Mouse (Mus musculus) lung, embryonic 15.5 days (tissue): ENCODE measurements around the gene Meis2. TPM values are rescaled to one million over a fixed set of nuclear protein-coding genes. Genes with fewer than 3 reads are reported as not detected.

Experiments
- ATAC-seq: fragments of 200-750 bp; cut with Nextera tagmentation; 2 replicates; pipeline ENCODE4 v1.8.0; 2017; ENCODE audit warnings: moderate number of reproducible peaks, borderline replicate concordance; ENCODE audit not compliant: low FRiP score, low TSS enrichment; ENCODE audit errors: extremely low read depth
- H3K27ac ChIP-seq: fragments of 300-500 bp; sonication (generic); 2 replicates; pipeline ENCODE4 v1.5.1; 2015; ENCODE audit warnings: moderate library complexity, mild to moderate bottlenecking, inconsistent platforms
- H3K27me3 ChIP-seq: fragments of 300-500 bp; sonication (generic); 2 replicates; pipeline ENCODE4 v1.6.1; 2015; ENCODE audit warnings: inconsistent platforms
- H3K36me3 ChIP-seq: fragments of 300-500 bp; sonication (generic); 2 replicates; pipeline ENCODE4 v1.6.1; 2015; ENCODE audit warnings: inconsistent platforms
- H3K4me1 ChIP-seq: fragments of 300-500 bp; sonication (generic); 2 replicates; pipeline ENCODE4 v1.6.1; 2015; ENCODE audit warnings: inconsistent platforms
- H3K4me2 ChIP-seq: fragments of 300-500 bp; sonication (generic); 2 replicates; pipeline ENCODE4 v1.6.1; 2015; ENCODE audit warnings: inconsistent platforms, mild to moderate bottlenecking, moderate library complexity
- H3K4me3 ChIP-seq: fragments of 300-500 bp; sonication (generic); 2 replicates; pipeline ENCODE4 v1.5.1; 2015; ENCODE audit warnings: mild to moderate bottlenecking, inconsistent platforms
- H3K9ac ChIP-seq: fragments of 300-500 bp; sonication (generic); 2 replicates; pipeline ENCODE4 v1.6.1; 2015; ENCODE audit warnings: inconsistent platforms
- H3K9me3 ChIP-seq: fragments of 300-500 bp; sonication (generic); 2 replicates; pipeline ENCODE4 v1.6.1; 2016; ENCODE audit warnings: inconsistent platforms
- WGBS: fragments of 180-500 bp; shearing (Covaris S2); methylation state at CpG from one replicate; pipeline ENCODE4 v1.1.7; 2015; 5-methylcytosine and 5-hydroxymethylcytosine counted together
- polyA plus RNA-seq: library from polyadenylated mRNA; unstranded; fragments of >200 nt; fragmentation: Nextera tagmentation; extraction: Ambion mirVana; gene quantifications from 2 replicates; pipeline ENCODE4 v1.2.1, GENCODE M21; 2015

The Meis2 gene
- polyA plus RNA-seq, 1 experiment from 2014 or later: 24.4 TPM

GRCm38 (mm10) chr2:116010469-116010868 is 55.2 kb downstream of the Meis2 start:
- H3K27ac ChIP-seq: no peak overlapping the region
- H3K36me3 ChIP-seq: no peaks in the 10 kb centered on the region
- H3K9ac ChIP-seq: no peak overlapping the region
- WGBS: 30% methylated on average over 6 of the region's 6 CpGs
- H3K4me2 ChIP-seq: no peak overlapping the region
- H3K9me3 ChIP-seq: no peaks in the 10 kb centered on the region
- ATAC-seq: no peak
- H3K4me1 ChIP-seq: peaks cover 14% of the 10 kb centered on the region; the same call in 1 of the 2 replicates
- no peak overlapping the region for H3K4me3 ChIP-seq
- H3K27me3 ChIP-seq: no peaks in the 10 kb centered on the region

GRCm38 (mm10) chr2:116010061-116010460 is 55.6 kb downstream of the Meis2 start:
- Histone ChIP-seq H3K4me3 (no peak overlapping the region), H3K9me3 (no peaks in the 10 kb centered on the region), H3K4me1 (peaks cover 14% of the 10 kb centered on the region; the same call in 1 of the 2 replicates), H3K27ac (no peak overlapping the region), H3K9ac (no peak overlapping the region), H3K27me3 (no peaks in the 10 kb centered on the region), H3K4me2 (no peak overlapping the region), H3K36me3 (no peaks in the 10 kb centered on the region)
- ATAC-seq: no peak
- 64% methylated on average over 3 of the region's 3 CpGs for WGBS

- H3K9ac ChIP-seq: no peak overlapping the region
- WGBS: 35% methylated on average over 20 of the region's 20 CpGs
- no peaks in the 10 kb centered on the region for H3K36me3 ChIP-seq
- H3K27ac ChIP-seq: no peak overlapping the region
- peak overlapping the region; percentile 47 for H3K4me2 ChIP-seq
- no peaks in the 10 kb centered on the region for H3K9me3 ChIP-seq
- ATAC-seq: peak; percentile 42; the same call in 1 of the 2 replicates
- no peaks in the 10 kb centered on the region for H3K27me3 ChIP-seq
- H3K4me1 ChIP-seq: peaks cover 14% of the 10 kb centered on the region; the same call in 1 of the 2 replicates
- H3K4me3 ChIP-seq: peak overlapping the region; percentile 22
Measured at GRCm38 (mm10) chr2:116009097-116009970, 56.3 kb downstream of the Meis2 start.

GRCm38 (mm10) chr2:116002354-116002753 is 63.3 kb downstream of the Meis2 start:
- ATAC-seq: no peak

GRCm38 (mm10) chr2:116001352-116002138 is 64.1 kb downstream of the Meis2 start:
- H3K27me3 ChIP-seq: no peaks in the 10 kb centered on the region
- no peak overlapping the region for H3K9ac ChIP-seq
- H3K4me3 ChIP-seq: no peak overlapping the region
- WGBS: 26% methylated on average over 6 of the region's 6 CpGs
- no peak overlapping the region for H3K4me2 ChIP-seq
- ATAC-seq: peak; percentile 44; the same call in 1 of the 2 replicates
- H3K4me1 ChIP-seq: peaks cover 29% of the 10 kb centered on the region
- no peak overlapping the region for H3K27ac ChIP-seq
- no peaks in the 10 kb centered on the region for H3K9me3 ChIP-seq
- peaks cover 6% of the 10 kb centered on the region; the same call in 1 of the 2 replicates for H3K36me3 ChIP-seq

More at GRCm38 (mm10) chr2:116002354-116002753, 63.3 kb downstream of the Meis2 start:
- WGBS: 57% methylated on average over 6 of the region's 6 CpGs
- H3K4me1 ChIP-seq: peaks cover 25% of the 10 kb centered on the region
- H3K27me3 ChIP-seq: no peaks in the 10 kb centered on the region
- no peaks in the 10 kb centered on the region for H3K9me3 ChIP-seq
- peaks cover 6% of the 10 kb centered on the region; the same call in 1 of the 2 replicates for H3K36me3 ChIP-seq
- no peak overlapping the region for H3K27ac ChIP-seq
- no peak overlapping the region for H3K4me2 ChIP-seq
- H3K4me3 ChIP-seq: no peak overlapping the region
- H3K9ac ChIP-seq: no peak overlapping the region

- no peak overlapping the region for H3K4me2 ChIP-seq
- H3K9ac ChIP-seq: no peak overlapping the region
- peaks cover 29% of the 10 kb centered on the region for H3K4me1 ChIP-seq
- peaks cover 6% of the 10 kb centered on the region; the same call in 1 of the 2 replicates for H3K36me3 ChIP-seq
- no peaks in the 10 kb centered on the region for H3K9me3 ChIP-seq
- ATAC-seq: peak; percentile 42; the same call in 1 of the 2 replicates
- no peaks in the 10 kb centered on the region for H3K27me3 ChIP-seq
- 83% methylated on average over 5 of the region's 5 CpGs for WGBS
- no peak overlapping the region for H3K4me3 ChIP-seq
- H3K27ac ChIP-seq: no peak overlapping the region
Measured at GRCm38 (mm10) chr2:116000514-116000913, 65.1 kb downstream of the Meis2 start.

GRCm38 (mm10) chr2:115998802-115999201 is 66.8 kb downstream of the Meis2 start:
- Histone ChIP-seq H3K27ac (no peak overlapping the region), H3K4me3 (no peak overlapping the region), H3K9me3 (no peaks in the 10 kb centered on the region), H3K4me1 (peaks cover 28% of the 10 kb centered on the region), H3K4me2 (no peak overlapping the region), H3K27me3 (no peaks in the 10 kb centered on the region), H3K9ac (no peak overlapping the region), H3K36me3 (peaks cover 6% of the 10 kb centered on the region; the same call in 1 of the 2 replicates)
- ATAC-seq: no peak
- 74% methylated on average over 5 of the region's 5 CpGs for WGBS

GRCm38 (mm10) chr2:115996438-115996837 is 69.2 kb downstream of the Meis2 start:
- H3K4me1 ChIP-seq: peaks cover 12% of the 10 kb centered on the region
- no peak overlapping the region for H3K4me2 ChIP-seq
- no peaks in the 10 kb centered on the region for H3K9me3 ChIP-seq
- WGBS: 86% methylated on average over 2 of the region's 2 CpGs
- no peak overlapping the region for H3K4me3 ChIP-seq
- peaks cover 6% of the 10 kb centered on the region; the same call in 1 of the 2 replicates for H3K36me3 ChIP-seq
- no peak overlapping the region for H3K9ac ChIP-seq
- no peak for ATAC-seq
- H3K27ac ChIP-seq: no peak overlapping the region
- H3K27me3 ChIP-seq: no peaks in the 10 kb centered on the region

- no peaks in the 10 kb centered on the region for H3K27me3 ChIP-seq
- H3K4me1 ChIP-seq: peaks cover 5% of the 10 kb centered on the region; the same call in 1 of the 2 replicates
- ATAC-seq: no peak
- H3K27ac ChIP-seq: no peak overlapping the region
- no peak overlapping the region for H3K4me3 ChIP-seq
- no peak overlapping the region for H3K4me2 ChIP-seq
- no peak overlapping the region for H3K9ac ChIP-seq
- H3K36me3 ChIP-seq: no peaks in the 10 kb centered on the region
- H3K9me3 ChIP-seq: no peaks in the 10 kb centered on the region
- WGBS: 77% methylated on average over 4 of the region's 4 CpGs
Measured at GRCm38 (mm10) chr2:115993877-115994276, 71.8 kb downstream of the Meis2 start.

- H3K36me3 ChIP-seq: no peaks in the 10 kb centered on the region
- 84% methylated on average over 6 of the region's 6 CpGs for WGBS
Measured at GRCm38 (mm10) chr2:115989249-115989648, 76.4 kb downstream of the Meis2 start.

GRCm38 (mm10) chr2:115988448-115988847 is 77.2 kb downstream of the Meis2 start:
- H3K27me3 ChIP-seq: no peaks in the 10 kb centered on the region
- H3K4me1 ChIP-seq: no peaks in the 10 kb centered on the region
- H3K4me2 ChIP-seq: no peak overlapping the region
- no peak overlapping the region for H3K9ac ChIP-seq
- no peak overlapping the region for H3K27ac ChIP-seq
- WGBS: 85% methylated on average over 4 of the region's 4 CpGs
- no peak overlapping the region for H3K4me3 ChIP-seq
- H3K9me3 ChIP-seq: no peaks in the 10 kb centered on the region
- ATAC-seq: no peak
- no peaks in the 10 kb centered on the region for H3K36me3 ChIP-seq

More at GRCm38 (mm10) chr2:115989249-115989648, 76.4 kb downstream of the Meis2 start:
- Histone ChIP-seq H3K9me3 (no peaks in the 10 kb centered on the region), H3K27me3 (no peaks in the 10 kb centered on the region), H3K4me1 (no peaks in the 10 kb centered on the region), H3K4me2 (no peak overlapping the region), H3K27ac (no peak overlapping the region), H3K4me3 (no peak overlapping the region), H3K9ac (no peak overlapping the region)
- ATAC-seq: no peak
